Mouse (Mus musculus) B cell, adult (primary cell): ENCODE data around the gene Wdr20. TPM values are rescaled to one million over a fixed set of nuclear protein-coding genes. Genes with fewer than 3 reads are reported as not detected.

Source experiments
- total RNA-seq: library from RNA; stranded (reverse); gene quantifications from 4 replicates; pipeline ENCODE4 v1.2.4, GENCODE M21; 2023; ENCODE audit not compliant: inconsistent age

The Wdr20 gene
- total RNA-seq: 50.2 to 67.3 TPM (median 55.7 TPM) in 4 replicates

DNA sequence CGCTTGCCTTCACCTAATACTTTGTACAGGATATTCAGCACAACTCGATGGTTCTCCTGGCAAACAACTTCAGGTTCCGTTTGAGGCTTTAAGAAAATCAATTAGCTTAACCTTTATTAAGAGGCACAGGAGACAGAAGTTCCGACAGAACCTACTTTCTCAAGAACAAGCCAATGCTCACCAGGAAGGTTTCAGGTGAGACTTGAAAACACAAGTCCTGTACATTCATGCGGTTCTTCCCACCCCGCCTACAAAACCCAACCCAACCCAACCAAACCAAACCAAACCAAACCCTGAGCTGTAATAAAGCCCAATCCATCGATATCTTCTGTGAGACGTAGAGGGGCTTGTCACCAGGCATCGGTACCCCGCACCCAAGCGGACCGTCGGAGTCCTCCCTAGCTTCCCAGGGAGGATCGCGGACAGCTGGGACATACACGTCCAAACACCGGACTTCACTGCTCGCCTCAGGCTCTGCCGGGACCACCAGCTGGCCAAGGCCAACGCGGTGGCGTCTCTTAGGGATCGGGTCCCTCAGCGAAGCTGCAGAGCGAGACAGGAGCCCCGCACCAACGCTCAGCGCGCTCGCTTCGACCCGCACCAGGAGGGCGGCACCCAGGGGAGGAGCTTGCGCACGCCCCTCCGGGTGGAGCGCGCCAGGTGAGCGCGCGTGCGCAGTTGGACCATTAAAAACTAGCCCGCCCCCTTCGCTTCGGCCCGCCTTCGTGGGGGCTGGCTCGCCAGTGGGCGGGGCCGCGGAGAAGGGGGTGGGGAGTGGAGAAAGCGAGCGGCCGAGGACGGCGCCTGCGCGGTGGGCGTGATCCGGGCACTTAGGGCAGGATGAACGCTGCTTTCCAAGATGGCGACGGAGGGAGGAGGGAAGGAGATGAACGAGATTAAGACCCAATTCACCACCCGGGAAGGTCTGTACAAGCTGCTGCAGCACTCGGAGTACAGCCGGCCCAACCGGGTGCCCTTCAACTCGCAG lies at the start of gene Wdr20:
TSS of gene Wdr20 (plus strand) at position 775 of the 988 bp plus-strand sequence.

GRCm38 (mm10) chr12:110702556-110702955 lies 35.2 kb upstream of the Wdr20 start, which contains the start of gene Hsp90aa1:
Gene Hsp90aa1, minus strand, starts transcription at chr12:110702728.

GRCm38 (mm10) chr12:110840348-110841198 lies 102.8 kb downstream of the Wdr20 start, which contains the start of gene Mok:
Gene Mok, minus strand, starts transcription at chr12:110840939.

GRCm38 (mm10) chr12:110850010-110850928 lies 112.5 kb downstream of the Wdr20 start, which contains the start of gene Zfp839:
Gene Zfp839, plus strand, starts transcription at chr12:110850253.

Other genes starting within 250 kb of the Wdr20 start
- 128 to 155 TPM (median 138 TPM) in 4 replicates for gene Dync1h1, start 136.5 kb upstream of the Wdr20 start, total RNA-seq
- 0.57 to 0.74 TPM in 2 of 4 replicates, not detected in the others for gene 1700001K19Rik, start 55.3 kb upstream of the Wdr20 start, total RNA-seq
- gene Hsp90aa1, start 35.2 kb upstream of the Wdr20 start, total RNA-seq: 475 to 619 TPM (median 576 TPM) in 4 replicates
- gene Mok, start 103.0 kb downstream of the Wdr20 start, total RNA-seq: 0.32 to 0.60 TPM in 2 of 4 replicates, not detected in the others
- 14.2 to 16.5 TPM (median 15.6 TPM) in 4 replicates for gene Zfp839, start 112.3 kb downstream of the Wdr20 start, total RNA-seq
- gene Cinp, start 151.2 kb downstream of the Wdr20 start, total RNA-seq: 24.3 to 28.4 TPM (median 26.8 TPM) in 4 replicates
- 5.4 to 6.0 TPM (median 5.7 TPM) in 4 replicates for gene Tecpr2, start 151.3 kb downstream of the Wdr20 start, total RNA-seq
- 12.3 to 13.4 TPM (median 12.9 TPM) in 4 replicates for gene Ankrd9, start 241.1 kb downstream of the Wdr20 start, total RNA-seq